Mouse (Mus musculus) kidney, embryonic 14.5 days (tissue): ENCODE measurements around the gene Gjb3. TPM values are rescaled to one million over a fixed set of nuclear protein-coding genes. Genes with fewer than 3 reads are reported as not detected.
A peak's percentile ranks its signal among the peaks of the same experiment; 100 is the strongest.

ENCODE experiments used
- ATAC-seq: fragments of 200-750 bp; cut with Nextera tagmentation; 2 replicates; pipeline ENCODE4 v1.8.0; 2017; ENCODE audit warnings: moderate number of reproducible peaks, mild to moderate bottlenecking, moderate TSS enrichment, moderate library complexity; ENCODE audit not compliant: low FRiP score, low TSS enrichment
- H3K27ac ChIP-seq: fragments of 300-500 bp; sonication (generic); 2 replicates; pipeline ENCODE4 v1.5.1; 2014; ENCODE audit warnings: low read depth, mild to moderate bottlenecking, low read length, moderate library complexity, mixed read lengths
- H3K27me3 ChIP-seq: fragments of 300-500 bp; sonication (generic); 2 replicates; pipeline ENCODE4 v1.6.1; 2014; ENCODE audit warnings: mild to moderate bottlenecking, low read length; ENCODE audit not compliant: control insufficient read depth, insufficient read depth
- H3K36me3 ChIP-seq: fragments of 300-500 bp; sonication (generic); 2 replicates; pipeline ENCODE4 v1.6.1; 2014; ENCODE audit warnings: low read length, mixed read lengths; ENCODE audit not compliant: control insufficient read depth, insufficient read depth
- H3K4me1 ChIP-seq: fragments of 300-500 bp; sonication (generic); 2 replicates; pipeline ENCODE4 v1.6.1; 2014; ENCODE audit warnings: low read length, mixed read lengths; ENCODE audit not compliant: control insufficient read depth, insufficient read depth
- H3K4me2 ChIP-seq: fragments of 300-500 bp; sonication (generic); replicated peaks from 2 replicates; pipeline ENCODE4 v1.6.1; 2014; ENCODE audit warnings: low read depth, mild to moderate bottlenecking, low read length
- H3K4me3 ChIP-seq: fragments of 300-500 bp; sonication (generic); 2 replicates; pipeline ENCODE4 v1.5.1; 2014; ENCODE audit warnings: mild to moderate bottlenecking, low read length
- H3K9ac ChIP-seq: fragments of 300-500 bp; sonication (generic); 2 replicates; pipeline ENCODE4 v1.6.1; 2014; ENCODE audit warnings: low read depth, mild to moderate bottlenecking, low read length, moderate library complexity
- H3K9me3 ChIP-seq: fragments of 300-500 bp; sonication (generic); 2 replicates; pipeline ENCODE4 v1.6.1; 2016; ENCODE audit warnings: low read length; ENCODE audit not compliant: control insufficient read depth
- WGBS: fragments of 180-500 bp; shearing (Covaris S2); extraction: QIAGEN DNeasy Blood & Tissue Kit; methylation state at CpG from one replicate; pipeline ENCODE4 v1.1.7; 2014; 5-methylcytosine and 5-hydroxymethylcytosine counted together
- polyA plus RNA-seq: library from polyadenylated mRNA; unstranded; fragments of >200 nt; fragmentation: Nextera tagmentation; extraction: Ambion mirVana; gene quantifications from 2 replicates; pipeline ENCODE4 v1.2.1, GENCODE M21; 2014

Gjb3 gene
- polyA plus RNA-seq, 1 experiment from 2014 or later = 1.5 TPM

DNA sequence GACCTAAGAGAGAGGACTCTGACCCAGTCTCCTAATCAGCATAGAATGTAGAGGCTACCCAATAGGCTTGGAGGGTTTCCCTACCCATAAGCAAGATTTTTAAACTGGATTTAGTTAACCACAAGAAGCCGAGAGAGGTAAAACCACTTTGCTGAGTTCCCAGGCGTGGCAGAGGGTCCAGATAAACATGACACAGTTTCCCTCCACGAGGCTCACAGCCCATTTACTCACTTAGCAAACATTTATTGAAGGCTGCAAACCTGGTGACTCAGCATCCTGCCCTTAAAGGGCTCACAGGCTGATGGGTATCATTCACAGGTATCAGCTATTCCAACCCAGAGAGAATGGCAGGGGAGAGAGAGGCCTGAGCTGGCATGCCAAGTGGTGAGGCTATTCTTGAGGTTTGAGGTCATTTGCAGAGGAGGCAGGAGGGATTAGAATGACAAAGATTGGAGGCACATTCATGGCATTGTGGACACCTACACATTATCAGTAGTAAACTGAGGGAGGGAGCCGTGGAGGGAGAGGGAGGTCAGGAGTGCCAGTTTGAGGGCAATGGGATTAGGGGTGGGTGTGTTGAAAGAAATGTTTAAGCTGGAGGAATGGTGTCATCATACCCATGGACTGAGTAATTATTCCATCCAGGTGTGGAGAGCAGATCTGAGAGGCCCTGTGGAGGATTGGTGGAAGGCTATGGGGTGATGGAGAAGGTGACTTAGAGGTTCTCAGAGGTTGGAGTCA is 19.1 kb upstream of the Gjb3 start:
- H3K27ac ChIP-seq = no peak overlapping the region
- no peak for ATAC-seq
- no peaks in the 10 kb centered on the region for H3K27me3 ChIP-seq
- no peaks in the 10 kb centered on the region for H3K9me3 ChIP-seq
- no peak overlapping the region for H3K9ac ChIP-seq
- H3K36me3 ChIP-seq = no peaks in the 10 kb centered on the region
- no peak overlapping the region for H3K4me3 ChIP-seq
- H3K4me1 ChIP-seq = 0 out of 2 replicates have a peak, but pooled peaks cover 3% of the 10 kb centered on the region
- H3K4me2 ChIP-seq = no peak overlapping the region
- WGBS = 62% methylated on average over 4 of the region's 4 CpGs

DNA sequence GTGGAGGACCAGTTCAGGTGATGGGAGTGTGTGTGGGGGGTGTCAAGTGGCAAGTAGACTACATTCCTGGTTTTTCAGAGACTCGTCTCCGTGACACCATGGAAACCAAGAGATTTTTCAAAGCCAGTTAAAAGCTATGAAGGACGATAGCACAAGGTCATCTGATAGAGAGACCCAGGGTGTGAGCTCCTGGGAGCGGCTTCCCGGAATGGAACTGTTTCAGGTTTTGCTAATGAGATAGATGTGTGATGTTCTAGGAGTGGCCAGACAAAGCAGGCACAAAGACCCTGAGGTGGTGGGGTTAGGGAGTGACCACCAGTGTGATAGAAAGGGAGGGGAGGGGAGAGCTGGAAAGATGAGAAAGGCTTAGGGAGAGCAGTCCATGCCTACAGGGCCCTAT is 14.4 kb upstream of the Gjb3 start:
- no peak for ATAC-seq
- Histone ChIP-seq H3K4me2 (no peak overlapping the region), H3K9me3 (no peaks in the 10 kb centered on the region), H3K4me3 (no peak overlapping the region), H3K36me3 (no peaks in the 10 kb centered on the region), H3K27ac (no peak overlapping the region), H3K9ac (no peak overlapping the region), H3K27me3 (no peaks in the 10 kb centered on the region), H3K4me1 (no peaks in the 10 kb centered on the region)
- 75% methylated on average over 5 of the region's 5 CpGs for WGBS

DNA sequence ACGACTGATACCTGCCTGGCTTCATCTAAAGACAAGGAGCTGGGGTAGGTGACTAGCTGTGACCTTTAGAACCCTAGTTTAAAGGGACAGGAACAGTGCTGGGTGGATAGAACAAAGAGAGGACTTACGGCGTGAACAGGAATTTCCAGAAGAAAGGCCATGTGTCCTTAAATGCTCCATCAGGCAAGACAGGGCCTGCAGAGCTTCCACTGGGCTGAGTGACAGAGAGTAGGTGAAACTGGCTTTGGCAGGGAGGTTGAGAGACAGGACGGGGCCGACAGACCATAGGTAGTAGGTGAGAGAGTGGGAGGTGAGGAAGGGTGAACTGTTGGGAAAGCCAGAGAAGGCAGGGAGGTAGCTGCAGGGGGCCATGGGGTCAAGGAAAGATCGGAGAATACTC is 10.7 kb upstream of the Gjb3 start:
- Histone ChIP-seq H3K9me3 (no peaks in the 10 kb centered on the region), H3K9ac (no peak overlapping the region), H3K4me3 (no peak overlapping the region), H3K27me3 (no peaks in the 10 kb centered on the region), H3K4me2 (no peak overlapping the region), H3K27ac (no peak overlapping the region), H3K36me3 (no peaks in the 10 kb centered on the region), H3K4me1 (no peaks in the 10 kb centered on the region)
- ATAC-seq = no peak
- 55% methylated on average over 6 of the region's 6 CpGs for WGBS

DNA sequence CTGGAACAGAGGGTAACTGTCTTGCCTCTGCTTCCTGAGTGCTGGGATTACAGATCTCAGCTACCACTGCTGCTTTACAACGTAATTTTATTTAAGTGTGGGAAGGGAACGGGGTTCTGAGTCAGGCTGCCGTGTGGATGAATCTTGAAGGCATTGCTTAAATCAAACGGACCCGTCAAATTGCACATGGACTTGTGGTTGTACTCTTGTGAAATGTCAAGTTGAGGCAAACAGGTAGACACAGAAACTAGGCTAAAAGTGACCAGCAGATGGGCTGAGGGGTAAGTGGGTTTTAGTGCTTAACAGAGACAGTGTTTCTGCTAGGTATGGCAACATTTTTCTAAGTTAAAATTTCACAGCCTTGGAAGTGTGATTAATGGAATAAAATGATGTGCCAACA is 7.0 kb upstream of the Gjb3 start:
- H3K9me3 ChIP-seq = no peaks in the 10 kb centered on the region
- no peak for ATAC-seq
- H3K4me1 ChIP-seq = no peaks in the 10 kb centered on the region
- H3K27ac ChIP-seq = no peak overlapping the region
- WGBS = 80% methylated on average over 5 of the region's 5 CpGs
- H3K4me3 ChIP-seq = no peak overlapping the region
- no peaks in the 10 kb centered on the region for H3K36me3 ChIP-seq
- no peak overlapping the region for H3K4me2 ChIP-seq
- H3K27me3 ChIP-seq = peaks cover 2% of the 10 kb centered on the region; the same call in 1 of the 2 replicates
- no peak overlapping the region for H3K9ac ChIP-seq

DNA sequence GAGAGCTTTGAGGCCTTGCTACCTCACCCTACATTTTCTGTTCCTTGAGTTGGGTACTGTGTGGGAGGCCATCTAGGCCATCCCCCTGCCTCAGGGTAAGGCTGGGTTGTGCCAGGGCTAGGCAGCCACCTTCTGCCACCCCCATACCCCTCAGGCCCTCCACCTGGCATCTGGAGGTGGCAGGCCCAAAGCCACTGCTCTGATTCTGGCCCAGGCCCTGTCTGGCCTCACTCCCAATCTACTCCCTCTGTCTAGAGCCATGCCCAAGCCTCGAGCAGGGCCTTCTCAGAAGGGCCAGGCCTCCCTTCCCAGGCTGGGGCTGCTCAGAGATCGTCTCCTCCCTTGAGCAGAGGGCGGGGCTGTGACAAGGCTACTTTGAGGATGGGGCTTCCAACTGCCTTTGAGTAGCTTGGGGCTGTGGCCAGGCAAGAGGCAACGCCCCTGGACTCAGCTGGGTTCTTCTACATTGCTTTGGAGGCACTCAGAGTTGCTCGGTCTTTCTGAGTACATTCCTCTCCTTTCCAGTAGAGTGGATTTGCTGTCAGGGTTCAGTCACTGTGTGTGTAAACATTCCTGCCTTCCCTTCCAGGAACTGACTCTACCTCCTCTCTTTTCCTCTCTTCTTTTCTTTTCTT is 4.3 kb upstream of the Gjb3 start:
- no peaks in the 10 kb centered on the region for H3K9me3 ChIP-seq
- ATAC-seq = 0 out of 2 replicates have a peak, but pooled peaks have one; percentile 32
- no peak overlapping the region for H3K4me3 ChIP-seq
- H3K9ac ChIP-seq = no peak overlapping the region
- no peaks in the 10 kb centered on the region for H3K36me3 ChIP-seq
- peaks cover 9% of the 10 kb centered on the region; the same call in 1 of the 2 replicates for H3K4me1 ChIP-seq
- no peak overlapping the region for H3K27ac ChIP-seq
- no peak overlapping the region for H3K4me2 ChIP-seq
- peaks cover 26% of the 10 kb centered on the region for H3K27me3 ChIP-seq
- WGBS = 25% methylated on average over 5 of the region's 5 CpGs

DNA sequence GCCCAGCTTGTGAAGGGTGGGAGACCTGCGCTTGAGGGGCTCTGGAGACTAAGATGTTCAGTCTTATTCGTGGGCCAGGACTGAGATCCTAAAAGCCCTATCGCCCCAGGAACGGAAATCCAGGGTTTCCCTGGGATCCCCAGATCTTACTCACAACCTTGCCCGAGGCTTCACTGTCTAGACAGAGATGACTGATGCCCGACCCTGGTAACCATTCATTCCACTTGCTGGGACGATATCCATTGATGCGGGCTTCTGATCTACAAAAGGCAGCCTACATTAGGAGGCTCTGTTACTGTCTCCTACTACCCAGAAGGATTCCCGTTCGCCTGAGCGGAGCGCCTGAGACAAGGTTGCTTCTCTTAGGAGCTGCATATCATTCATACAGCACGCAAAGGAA is 527 bp upstream of the Gjb3 start:
- 21% methylated on average over 13 of the region's 13 CpGs for WGBS
- H3K27me3 ChIP-seq = peaks cover 43% of the 10 kb centered on the region
- no peak overlapping the region; the same call in 1 of the 2 replicates for H3K4me2 ChIP-seq
- H3K27ac ChIP-seq = no peak overlapping the region
- ATAC-seq = no peak
- H3K36me3 ChIP-seq = no peaks in the 10 kb centered on the region
- H3K9ac ChIP-seq = no peak overlapping the region
- peak overlapping the region; percentile 26; the same call in 1 of the 2 replicates for H3K4me3 ChIP-seq
- peaks cover 12% of the 10 kb centered on the region; the same call in 1 of the 2 replicates for H3K4me1 ChIP-seq
- no peaks in the 10 kb centered on the region for H3K9me3 ChIP-seq

DNA sequence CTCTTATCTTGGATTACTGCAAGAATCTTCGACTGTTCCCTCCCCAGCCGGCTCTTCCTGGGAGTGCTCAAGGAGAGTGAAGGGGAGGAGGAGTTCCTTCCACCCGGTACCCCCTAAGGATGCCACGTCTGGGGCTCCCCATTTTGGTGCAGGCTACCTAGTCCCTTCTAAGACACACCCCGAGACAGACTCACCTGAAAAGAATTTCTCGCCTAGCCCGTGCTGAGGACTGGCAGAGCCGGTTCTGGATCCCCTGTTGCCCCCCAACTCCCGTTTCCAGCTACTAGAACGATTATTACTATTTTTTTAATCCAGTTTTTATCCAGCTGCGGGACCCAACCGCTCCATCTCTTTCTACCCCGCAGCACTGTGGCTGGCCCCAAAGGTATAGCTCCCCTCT is 893 bp downstream of the Gjb3 start:
- Histone ChIP-seq H3K9ac (no peak overlapping the region), H3K27ac (no peak overlapping the region), H3K4me2 (peak overlapping the region; percentile 32), H3K4me1 (peaks cover 12% of the 10 kb centered on the region; the same call in 1 of the 2 replicates), H3K4me3 (peak overlapping the region; percentile 26; the same call in 1 of the 2 replicates), H3K36me3 (no peaks in the 10 kb centered on the region), H3K27me3 (peaks cover 43% of the 10 kb centered on the region), H3K9me3 (no peaks in the 10 kb centered on the region)
- ATAC-seq = no peak
- WGBS = 1% methylated on average over 13 of the region's 13 CpGs

DNA sequence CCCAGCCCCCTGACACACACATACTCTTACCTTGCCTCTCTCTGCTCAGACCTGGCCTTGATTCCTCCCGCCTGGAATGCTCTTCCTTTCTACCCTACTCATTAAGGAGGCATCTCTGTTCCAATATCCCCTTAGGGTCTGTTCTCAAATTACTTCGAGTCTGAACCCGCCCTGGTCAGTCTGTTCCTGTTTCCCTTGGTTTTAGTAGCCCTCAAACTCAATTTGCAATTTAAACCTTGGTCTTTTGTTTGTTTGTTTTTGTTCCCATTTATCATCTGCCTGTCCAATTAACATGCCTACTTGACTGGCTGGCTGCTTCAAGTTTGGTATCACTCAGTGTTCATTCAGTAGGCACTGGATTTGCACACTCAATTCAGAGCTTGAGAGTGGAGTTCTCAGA is 1.6 kb downstream of the Gjb3 start:
- Histone ChIP-seq H3K36me3 (no peaks in the 10 kb centered on the region), H3K4me3 (no peak overlapping the region), H3K9ac (no peak overlapping the region), H3K27me3 (peaks cover 40% of the 10 kb centered on the region), H3K4me1 (peaks cover 12% of the 10 kb centered on the region; the same call in 1 of the 2 replicates), H3K4me2 (no peak overlapping the region; the same call in 1 of the 2 replicates), H3K9me3 (no peaks in the 10 kb centered on the region), H3K27ac (no peak overlapping the region)
- ATAC-seq = no peak
- 0% methylated on average over 3 of the region's 3 CpGs for WGBS

DNA sequence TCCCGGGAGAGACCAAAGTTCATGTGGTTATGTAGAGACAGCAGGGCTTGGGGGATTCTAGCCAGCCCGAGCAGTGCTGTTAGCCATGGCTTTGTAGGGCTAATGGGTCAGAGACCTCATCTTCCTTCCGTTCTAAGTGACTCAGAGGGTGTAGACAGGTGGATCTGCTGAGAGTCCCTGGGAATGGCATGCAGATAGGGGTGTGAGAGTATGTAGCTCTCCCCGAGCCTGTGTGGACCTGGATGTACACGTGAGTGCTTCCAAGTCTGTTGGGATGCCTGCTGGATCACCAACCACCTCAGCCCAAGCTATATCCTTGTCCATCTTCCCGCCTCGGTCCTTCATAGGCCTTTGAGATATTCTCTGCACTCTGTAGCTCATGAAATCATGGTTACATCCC is 2.3 kb downstream of the Gjb3 start:
- WGBS = 59% methylated on average over 7 of the region's 7 CpGs
- Histone ChIP-seq H3K4me2 (no peak overlapping the region), H3K36me3 (no peaks in the 10 kb centered on the region), H3K9me3 (no peaks in the 10 kb centered on the region), H3K4me3 (no peak overlapping the region), H3K4me1 (peaks cover 12% of the 10 kb centered on the region; the same call in 1 of the 2 replicates), H3K27me3 (peaks cover 40% of the 10 kb centered on the region), H3K9ac (no peak overlapping the region), H3K27ac (no peak overlapping the region)
- no peak for ATAC-seq
